Mouse (Mus musculus): Measurements from ENCODE around the gene Fam19a1. TPM values are rescaled to one million over a fixed set of nuclear protein-coding genes. Genes with fewer than 3 reads are reported as not detected.

Fam19a1 gene
- not detected in 2 replicates for polyA plus RNA-seq (2012)

DNA sequence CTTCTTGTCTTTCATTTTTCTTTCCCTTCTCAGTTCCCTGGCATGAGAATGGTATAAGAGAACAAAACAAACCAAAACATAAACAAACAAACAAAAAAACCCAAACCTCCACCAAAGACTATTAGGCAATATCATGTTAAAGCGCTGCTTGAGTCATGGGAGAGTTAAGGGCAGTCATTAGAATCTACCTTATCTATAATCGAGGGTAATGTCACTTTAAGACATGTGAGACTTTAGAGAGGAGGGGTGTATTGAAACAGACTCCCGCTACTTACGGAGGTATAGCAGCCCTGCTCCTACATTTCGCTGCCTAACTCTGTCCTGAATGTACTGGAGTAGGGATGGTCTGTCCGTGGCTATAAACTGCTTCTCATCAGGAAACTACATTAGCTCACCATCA lies at the start of gene Fam19a1:
TSS of gene Fam19a1 (plus strand) at position 301 of the 400 bp plus-strand sequence.
- Histone ChIP-seq H3K27me3 (ENCODE audit: control insufficient read depth) (peaks cover 8% of the 10 kb centered on the region), H3K4me1 (ENCODE audit: control insufficient read depth) (no peaks in the 10 kb centered on the region), H3K9me3 (ENCODE audit: control insufficient read depth, low read length) (peaks cover 3% of the 10 kb centered on the region; the same call in 1 of the 2 replicates), H3K36me3 (ENCODE audit: control insufficient read depth) (no peaks in the 10 kb centered on the region), H3K4me3 (replicated peaks) (no peak within 1 kb of the TSS)
- TF ChIP-seq TAL1 (IDR thresholded peaks at IDR 0.05; ENCODE audit: low read length) (no peak), GATA1 (IDR thresholded peaks at IDR 0.05; ENCODE audit: low read length) (no peak)

- Histone ChIP-seq H3K9me3 (ENCODE audit: control insufficient read depth, low read length) (no peaks in the 10 kb centered on the region), H3K36me3 (ENCODE audit: control insufficient read depth) (no peaks in the 10 kb centered on the region), H3K27me3 (ENCODE audit: control insufficient read depth) (no peaks in the 10 kb centered on the region), H3K4me1 (ENCODE audit: control insufficient read depth) (no peaks in the 10 kb centered on the region), H3K4me3 (replicated peaks) (no peak overlapping the region)
- TF ChIP-seq TAL1 (IDR thresholded peaks at IDR 0.05; ENCODE audit: low read length) = no peak
- no peak for TF ChIP-seq GATA1 (IDR thresholded peaks at IDR 0.05; ENCODE audit: low read length)
Measured at GRCm38 (mm10) chr6:96071080-96071479, 41.9 kb upstream of the Fam19a1 start.

DNA sequence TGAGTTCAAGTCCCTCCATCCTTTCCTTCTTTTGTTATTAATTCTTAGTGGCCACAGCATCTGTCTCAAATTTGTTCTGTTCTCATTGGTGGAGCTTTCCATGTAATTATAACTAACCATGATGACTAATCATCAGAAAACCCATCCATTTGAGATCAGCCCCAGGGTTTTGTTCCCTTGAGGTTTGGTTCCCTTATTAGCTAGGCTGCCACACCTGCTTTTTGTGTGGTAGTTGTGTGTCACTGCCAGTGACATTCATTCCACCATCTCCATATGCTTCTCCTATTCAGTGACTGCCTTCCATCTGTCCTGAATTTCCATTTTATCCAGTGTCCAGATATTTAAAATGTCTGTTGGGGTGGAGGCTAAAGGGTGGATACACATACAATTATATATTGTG lies 41.4 kb upstream of the Fam19a1 start:
- H3K9me3 ChIP-seq (ENCODE audit: control insufficient read depth, low read length) = no peaks in the 10 kb centered on the region
- no peaks in the 10 kb centered on the region for H3K4me1 ChIP-seq (ENCODE audit: control insufficient read depth)
- no peak overlapping the region for H3K4me3 ChIP-seq (replicated peaks)
- no peak for TF ChIP-seq TAL1 (IDR thresholded peaks at IDR 0.05; ENCODE audit: low read length)
- no peak for TF ChIP-seq GATA1 (IDR thresholded peaks at IDR 0.05; ENCODE audit: low read length)
- H3K27me3 ChIP-seq (ENCODE audit: control insufficient read depth) = no peaks in the 10 kb centered on the region
- no peaks in the 10 kb centered on the region for H3K36me3 ChIP-seq (ENCODE audit: control insufficient read depth)

DNA sequence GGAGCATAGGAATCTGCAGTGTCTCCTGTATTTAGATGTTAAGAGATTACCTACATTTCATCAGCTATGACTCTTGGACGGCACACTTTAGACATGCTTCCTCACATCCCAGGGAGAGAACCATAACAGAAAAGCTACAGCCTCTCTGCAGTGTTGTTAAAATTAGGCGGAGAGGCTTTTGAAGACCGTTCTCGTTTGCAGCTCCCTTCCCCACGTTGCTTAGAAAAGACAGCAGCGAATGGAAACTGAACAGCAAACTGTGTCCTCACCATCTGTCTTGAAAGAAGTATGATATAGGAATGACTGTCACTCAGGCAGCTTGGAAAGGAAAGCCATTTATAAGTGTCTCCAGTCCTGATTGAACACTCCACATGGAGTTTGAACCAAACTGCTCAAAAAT lies 23.0 kb upstream of the Fam19a1 start:
- no peak overlapping the region for H3K4me3 ChIP-seq (replicated peaks)
- no peaks in the 10 kb centered on the region for H3K9me3 ChIP-seq (ENCODE audit: control insufficient read depth, low read length)
- H3K27me3 ChIP-seq (ENCODE audit: control insufficient read depth) = no peaks in the 10 kb centered on the region
- no peaks in the 10 kb centered on the region for H3K36me3 ChIP-seq (ENCODE audit: control insufficient read depth)
- no peak for TF ChIP-seq TAL1 (IDR thresholded peaks at IDR 0.05; ENCODE audit: low read length)
- TF ChIP-seq GATA1 (IDR thresholded peaks at IDR 0.05; ENCODE audit: low read length) = no peak
- H3K4me1 ChIP-seq (ENCODE audit: control insufficient read depth) = no peaks in the 10 kb centered on the region

- Histone ChIP-seq H3K4me1 (ENCODE audit: control insufficient read depth) (no peaks in the 10 kb centered on the region), H3K9me3 (ENCODE audit: control insufficient read depth, low read length) (peaks cover 4% of the 10 kb centered on the region; the same call in 1 of the 2 replicates), H3K4me3 (replicated peaks) (no peak overlapping the region), H3K27me3 (ENCODE audit: control insufficient read depth) (no peaks in the 10 kb centered on the region), H3K36me3 (ENCODE audit: control insufficient read depth) (no peaks in the 10 kb centered on the region)
- TF ChIP-seq TAL1 (IDR thresholded peaks at IDR 0.05; ENCODE audit: low read length) (no peak), GATA1 (IDR thresholded peaks at IDR 0.05; ENCODE audit: low read length) (no peak)
Measured at GRCm38 (mm10) chr6:96093716-96094115, 19.2 kb upstream of the Fam19a1 start.

DNA sequence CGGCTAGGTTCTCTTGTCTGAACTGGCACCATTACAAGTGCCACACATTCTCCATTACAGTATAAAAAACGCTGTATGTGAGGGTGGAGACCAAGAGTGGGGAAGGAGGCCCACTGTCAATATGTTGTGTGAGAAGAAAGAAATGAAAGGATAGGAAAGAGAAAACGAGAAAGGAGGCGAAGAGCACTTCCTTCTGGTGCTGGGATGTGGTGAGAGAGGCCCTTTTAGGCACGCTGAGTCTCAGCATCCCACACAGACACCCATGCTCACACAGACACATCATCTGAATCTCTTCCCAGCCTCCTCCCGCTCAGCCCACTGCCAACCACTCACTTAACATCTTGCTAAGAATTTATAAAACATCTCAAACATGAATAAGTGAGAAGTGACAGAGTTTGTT lies 14.7 kb upstream of the Fam19a1 start:
- H3K27me3 ChIP-seq (ENCODE audit: control insufficient read depth) = no peaks in the 10 kb centered on the region
- no peaks in the 10 kb centered on the region for H3K36me3 ChIP-seq (ENCODE audit: control insufficient read depth)
- H3K4me1 ChIP-seq (ENCODE audit: control insufficient read depth) = no peaks in the 10 kb centered on the region
- H3K4me3 ChIP-seq (replicated peaks) = no peak overlapping the region
- TF ChIP-seq GATA1 (IDR thresholded peaks at IDR 0.05; ENCODE audit: low read length) = no peak
- no peak for TF ChIP-seq TAL1 (IDR thresholded peaks at IDR 0.05; ENCODE audit: low read length)
- H3K9me3 ChIP-seq (ENCODE audit: control insufficient read depth, low read length) = peaks cover 8% of the 10 kb centered on the region; the same call in 1 of the 2 replicates

DNA sequence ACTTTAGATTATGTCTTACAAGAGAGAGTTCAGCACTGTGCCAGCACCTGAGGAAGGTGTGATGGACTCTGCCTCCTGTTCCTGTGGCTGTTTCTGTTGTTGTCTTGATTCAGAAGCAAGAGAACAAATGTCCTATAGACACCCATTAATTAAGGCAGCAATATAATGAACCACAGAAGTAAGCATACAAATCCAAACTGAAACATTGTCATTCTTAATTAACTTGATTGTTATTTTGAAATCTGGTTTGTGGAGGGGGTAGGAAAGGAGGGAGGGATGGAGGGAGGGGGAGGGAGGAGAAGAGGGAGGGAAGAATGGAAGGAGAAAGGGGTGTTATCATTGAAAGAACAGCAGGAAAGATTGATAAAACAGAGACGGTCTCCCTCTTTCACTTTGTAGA lies 1.3 kb upstream of the Fam19a1 start:
- H3K27me3 ChIP-seq (ENCODE audit: control insufficient read depth) = peaks cover 4% of the 10 kb centered on the region
- TF ChIP-seq GATA1 (IDR thresholded peaks at IDR 0.05; ENCODE audit: low read length) = no peak
- TF ChIP-seq TAL1 (IDR thresholded peaks at IDR 0.05; ENCODE audit: low read length) = no peak
- no peak overlapping the region for H3K4me3 ChIP-seq (replicated peaks)
- no peaks in the 10 kb centered on the region for H3K36me3 ChIP-seq (ENCODE audit: control insufficient read depth)
- H3K9me3 ChIP-seq (ENCODE audit: control insufficient read depth, low read length) = peaks cover 3% of the 10 kb centered on the region; the same call in 1 of the 2 replicates
- no peaks in the 10 kb centered on the region for H3K4me1 ChIP-seq (ENCODE audit: control insufficient read depth)

- H3K9me3 ChIP-seq (ENCODE audit: control insufficient read depth, low read length) = peaks cover 3% of the 10 kb centered on the region; the same call in 1 of the 2 replicates
- H3K4me3 ChIP-seq (replicated peaks) = no peak overlapping the region
- TF ChIP-seq GATA1 (IDR thresholded peaks at IDR 0.05; ENCODE audit: low read length) (no peak), TAL1 (IDR thresholded peaks at IDR 0.05; ENCODE audit: low read length) (no peak)
- no peaks in the 10 kb centered on the region for H3K4me1 ChIP-seq (ENCODE audit: control insufficient read depth)
- peaks cover 8% of the 10 kb centered on the region for H3K27me3 ChIP-seq (ENCODE audit: control insufficient read depth)
- no peaks in the 10 kb centered on the region for H3K36me3 ChIP-seq (ENCODE audit: control insufficient read depth)
Measured at GRCm38 (mm10) chr6:96114151-96114550, 1.2 kb downstream of the Fam19a1 start.

- Histone ChIP-seq H3K9me3 (ENCODE audit: control insufficient read depth, low read length) (peaks cover 3% of the 10 kb centered on the region; the same call in 1 of the 2 replicates), H3K27me3 (ENCODE audit: control insufficient read depth) (peaks cover 8% of the 10 kb centered on the region), H3K36me3 (ENCODE audit: control insufficient read depth) (no peaks in the 10 kb centered on the region), H3K4me1 (ENCODE audit: control insufficient read depth) (no peaks in the 10 kb centered on the region), H3K4me3 (replicated peaks) (peak overlapping the region; percentile 42)
- no peak for TF ChIP-seq TAL1 (IDR thresholded peaks at IDR 0.05; ENCODE audit: low read length)
- TF ChIP-seq GATA1 (IDR thresholded peaks at IDR 0.05; ENCODE audit: low read length) = no peak
Measured at GRCm38 (mm10) chr6:96116148-96116533, 3.2 kb downstream of the Fam19a1 start.
